Mouse (Mus musculus): ENCODE data around the gene Gm3752. TPM values are rescaled to one million over a fixed set of nuclear protein-coding genes. Genes with fewer than 3 reads are reported as not detected.

Gm3752 gene
- polyA plus RNA-seq (2021; fragmentation: Nextera tagmentation), result 0.31 and 0.83 TPM in 2 replicates
- long read RNA-seq, experiment 1, partial matches to known transcripts, result 0 of 9 reads
- long read RNA-seq, experiment 1, other reads (novel, unspliced or antisense), result 9 of 9 reads
- long read RNA-seq, experiment 2, result 0 reads

GRCm38 (mm10) chr14:7483662-7484061 lies at the start of gene Gm3752:
TSS of gene Gm3752 (minus strand) at chr14:7483762.

DNA sequence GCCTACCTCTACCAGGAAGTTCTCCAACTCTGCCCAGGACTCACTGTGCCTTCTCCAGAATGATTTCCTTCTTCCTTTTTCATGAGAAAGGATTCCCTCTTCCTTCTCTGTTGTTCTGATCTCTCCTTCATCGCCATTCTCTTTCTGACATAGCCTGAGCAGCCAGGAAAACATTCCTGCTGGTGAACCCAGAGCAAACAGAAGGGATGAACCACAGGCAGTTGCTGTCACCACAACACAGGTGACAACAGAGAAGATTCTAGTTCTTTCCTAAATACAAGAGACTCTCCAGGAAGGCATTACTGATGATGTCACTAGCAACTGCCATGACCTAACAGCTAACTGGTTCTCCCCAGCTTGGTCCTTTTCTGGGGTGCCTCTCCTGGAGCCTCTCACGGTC lies 32.7 kb downstream of the Gm3752 start, which contains the start of gene Gm3755:
Gm3755 (minus strand) TSS at position 101 of the 400 bp plus-strand sequence.

Other genes starting within 250 kb of the Gm3752 start
- gene Gm3727, start 219.0 kb downstream of the Gm3752 start, polyA plus RNA-seq (2021; fragmentation: Nextera tagmentation), result not detected in 2 replicates
- 0.72 and 1.1 TPM in 2 replicates for gene Gm3739, start 168.7 kb downstream of the Gm3752 start, polyA plus RNA-seq (2021; fragmentation: Nextera tagmentation)
- gene Gm5797, start 151.4 kb downstream of the Gm3752 start, polyA plus RNA-seq (2021; fragmentation: Nextera tagmentation), result not detected in 2 replicates
- gene Gm8374, start 118.6 kb downstream of the Gm3752 start, polyA plus RNA-seq (2021; fragmentation: Nextera tagmentation), result not detected in 2 replicates
- gene Gm3755, start 32.8 kb downstream of the Gm3752 start, polyA plus RNA-seq (2021; fragmentation: Nextera tagmentation), result not detected in 2 replicates
- 1.2 TPM in 2 replicates for gene Gm3558, start 84.8 kb upstream of the Gm3752 start, polyA plus RNA-seq (2021; fragmentation: Nextera tagmentation)
- gene Gm10338, start 111.8 kb upstream of the Gm3752 start, polyA plus RNA-seq (2021; fragmentation: Nextera tagmentation), result not detected in 2 replicates
- not detected in 2 replicates for gene Gm10128, start 160.2 kb upstream of the Gm3752 start, polyA plus RNA-seq (2021; fragmentation: Nextera tagmentation)